Mouse (Mus musculus): Measurements from ENCODE around the gene Sfswap. TPM values are rescaled to one million over a fixed set of nuclear protein-coding genes. Genes with fewer than 3 reads are reported as not detected.

The Sfswap gene
- polyA plus RNA-seq, 1 experiment from 2014 or later = 57.5 TPM

DNA sequence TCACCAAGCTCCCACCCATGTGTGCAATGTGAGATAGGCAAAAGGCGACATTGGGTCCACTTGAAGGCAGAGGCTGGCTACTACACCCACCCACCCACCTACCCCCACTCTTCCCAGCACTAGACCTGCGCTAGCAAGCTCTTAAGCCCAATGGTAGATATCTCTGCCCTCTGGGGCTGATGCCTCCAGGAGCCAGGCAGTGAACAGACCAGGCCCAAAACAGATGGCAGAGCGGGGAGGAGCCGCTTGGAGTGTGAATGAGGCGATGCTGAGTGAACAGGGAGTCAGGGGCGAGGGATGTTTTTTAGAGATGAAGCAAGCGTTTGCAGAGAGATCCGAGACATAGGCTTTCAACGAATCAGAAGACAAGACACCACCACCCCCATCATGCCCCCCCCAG lies 79.6 kb downstream of the Sfswap start:
- H3K4me3 ChIP-seq = no peak overlapping the region
- H3K36me3 ChIP-seq = no peaks in the 10 kb centered on the region
- H3K4me1 ChIP-seq = peaks cover 21% of the 10 kb centered on the region
- H3K27ac ChIP-seq = no peak overlapping the region
- H3K27me3 ChIP-seq (ENCODE audit: low read depth, poor library complexity, severe bottlenecking) = peaks cover 54% of the 10 kb centered on the region
- no peaks in the 10 kb centered on the region for H3K9me3 ChIP-seq (replicated peaks)
- 74% methylated on average over 9 of the region's 9 CpGs for WGBS
- no peak for DNase-seq (ENCODE audit: low spot score)

DNA sequence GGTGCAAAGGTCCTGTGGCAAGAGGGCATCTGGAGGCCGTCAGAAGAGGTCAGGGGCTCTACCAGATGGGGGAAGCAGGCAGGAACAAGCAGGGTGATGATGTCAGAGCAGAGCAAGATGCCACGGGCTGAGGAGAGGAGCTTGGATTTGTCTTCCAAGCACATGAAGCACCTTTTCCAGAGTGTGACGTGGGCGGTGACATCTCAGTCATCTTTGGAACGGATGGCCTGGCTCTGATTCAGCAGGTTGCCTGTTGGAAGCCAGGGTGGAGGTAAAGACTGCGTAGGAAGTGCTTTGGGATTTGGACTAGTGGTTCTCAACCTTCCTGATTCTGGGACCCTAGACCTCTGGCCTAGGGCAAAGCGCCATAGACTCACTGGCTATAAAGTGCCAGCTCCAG lies 80.0 kb downstream of the Sfswap start:
- no peak for DNase-seq (ENCODE audit: low spot score)
- H3K9me3 ChIP-seq (replicated peaks) = no peaks in the 10 kb centered on the region
- H3K36me3 ChIP-seq = no peaks in the 10 kb centered on the region
- H3K4me3 ChIP-seq = no peak overlapping the region
- peaks cover 58% of the 10 kb centered on the region for H3K27me3 ChIP-seq (ENCODE audit: low read depth, poor library complexity, severe bottlenecking)
- WGBS = 77% methylated on average over 7 of the region's 7 CpGs
- H3K27ac ChIP-seq = no peak overlapping the region
- peaks cover 25% of the 10 kb centered on the region for H3K4me1 ChIP-seq

DNA sequence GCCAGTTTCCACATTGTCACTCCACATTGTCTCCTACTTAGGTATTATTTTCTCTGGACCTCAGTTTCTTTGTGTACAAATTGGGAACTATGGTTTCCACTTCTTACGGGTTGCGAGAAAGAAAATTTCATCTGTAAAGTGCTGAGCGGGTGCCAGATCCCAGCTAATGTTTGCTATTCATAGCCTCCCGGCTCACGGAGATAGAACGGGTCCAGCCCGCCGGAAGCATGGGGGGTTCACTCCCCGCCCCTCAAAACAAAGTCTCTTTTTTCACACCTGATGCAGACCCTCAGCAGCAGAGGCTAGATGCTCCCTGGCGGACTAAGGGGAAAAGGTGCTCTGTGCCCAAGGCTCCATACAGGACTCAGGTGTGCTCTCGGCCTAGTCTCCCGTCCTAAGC lies 82.3 kb downstream of the Sfswap start:
- WGBS = 6% methylated on average over 12 of the region's 12 CpGs
- Histone ChIP-seq H3K9me3 (replicated peaks) (no peaks in the 10 kb centered on the region), H3K27ac (peak overlapping the region; percentile 80), H3K27me3 (ENCODE audit: low read depth, poor library complexity, severe bottlenecking) (peaks cover 81% of the 10 kb centered on the region), H3K36me3 (no peaks in the 10 kb centered on the region), H3K4me3 (peak overlapping the region; percentile 80), H3K4me1 (peaks cover 34% of the 10 kb centered on the region)
- no peak for DNase-seq (ENCODE audit: low spot score)

DNA sequence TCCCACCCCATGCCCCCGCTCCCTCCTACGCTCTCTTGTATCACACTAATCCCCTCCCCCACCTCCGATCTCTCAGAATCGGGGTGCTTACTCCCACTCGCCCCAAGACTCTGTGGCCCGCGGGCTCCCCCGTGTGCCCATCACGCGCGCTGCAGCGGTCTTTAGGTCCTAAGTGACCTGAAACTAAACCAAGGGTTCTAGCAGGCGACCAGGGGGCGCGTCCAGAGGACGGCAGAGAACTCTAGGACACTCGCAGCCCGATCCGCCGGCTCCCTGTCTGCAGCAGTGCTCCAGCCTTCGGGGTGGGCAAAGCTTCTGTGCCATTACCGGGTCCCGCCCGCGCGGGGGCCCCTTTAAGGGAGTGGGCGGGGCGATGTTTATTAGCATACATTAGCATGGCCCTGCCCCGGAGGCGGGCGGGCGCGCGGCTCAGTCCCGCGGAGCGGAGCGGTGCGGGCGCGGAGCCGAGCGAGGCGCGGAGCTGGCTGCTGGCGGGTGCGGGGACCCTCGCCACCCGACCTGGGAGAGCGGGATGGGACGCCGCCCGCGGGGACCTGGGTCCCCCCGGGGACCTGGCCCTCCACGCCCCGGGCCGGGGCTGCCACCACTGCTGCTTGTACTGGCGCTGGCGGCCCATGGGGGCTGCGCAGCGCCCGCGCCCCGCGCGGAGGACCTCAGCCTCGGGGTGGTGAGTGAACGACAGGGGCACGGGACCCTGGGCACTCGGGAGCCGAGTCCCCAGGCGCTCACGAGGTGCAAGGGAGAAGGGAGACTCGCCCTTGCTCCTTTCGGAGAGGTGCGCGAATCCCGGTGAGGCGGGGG lies 83.0 kb downstream of the Sfswap start, which contains the start of gene Mmp17:
Gene Mmp17, plus strand, starts transcription at position 409 of the 822 bp plus-strand sequence.
- Histone ChIP-seq H3K27ac (peak within 1 kb of the TSS; percentile 80), H3K9me3 (replicated peaks) (no peaks in the 10 kb centered on the region), H3K4me3 (peak within 1 kb of the TSS; percentile 80), H3K36me3 (no peaks in the 10 kb centered on the region), H3K27me3 (ENCODE audit: low read depth, poor library complexity, severe bottlenecking) (peaks cover 87% of the 10 kb centered on the region), H3K4me1 (peaks cover 34% of the 10 kb centered on the region)
- DNase-seq (ENCODE audit: low spot score) = peak; percentile 92
- under 1% methylated on average over 80 of the region's 80 CpGs for WGBS

DNA sequence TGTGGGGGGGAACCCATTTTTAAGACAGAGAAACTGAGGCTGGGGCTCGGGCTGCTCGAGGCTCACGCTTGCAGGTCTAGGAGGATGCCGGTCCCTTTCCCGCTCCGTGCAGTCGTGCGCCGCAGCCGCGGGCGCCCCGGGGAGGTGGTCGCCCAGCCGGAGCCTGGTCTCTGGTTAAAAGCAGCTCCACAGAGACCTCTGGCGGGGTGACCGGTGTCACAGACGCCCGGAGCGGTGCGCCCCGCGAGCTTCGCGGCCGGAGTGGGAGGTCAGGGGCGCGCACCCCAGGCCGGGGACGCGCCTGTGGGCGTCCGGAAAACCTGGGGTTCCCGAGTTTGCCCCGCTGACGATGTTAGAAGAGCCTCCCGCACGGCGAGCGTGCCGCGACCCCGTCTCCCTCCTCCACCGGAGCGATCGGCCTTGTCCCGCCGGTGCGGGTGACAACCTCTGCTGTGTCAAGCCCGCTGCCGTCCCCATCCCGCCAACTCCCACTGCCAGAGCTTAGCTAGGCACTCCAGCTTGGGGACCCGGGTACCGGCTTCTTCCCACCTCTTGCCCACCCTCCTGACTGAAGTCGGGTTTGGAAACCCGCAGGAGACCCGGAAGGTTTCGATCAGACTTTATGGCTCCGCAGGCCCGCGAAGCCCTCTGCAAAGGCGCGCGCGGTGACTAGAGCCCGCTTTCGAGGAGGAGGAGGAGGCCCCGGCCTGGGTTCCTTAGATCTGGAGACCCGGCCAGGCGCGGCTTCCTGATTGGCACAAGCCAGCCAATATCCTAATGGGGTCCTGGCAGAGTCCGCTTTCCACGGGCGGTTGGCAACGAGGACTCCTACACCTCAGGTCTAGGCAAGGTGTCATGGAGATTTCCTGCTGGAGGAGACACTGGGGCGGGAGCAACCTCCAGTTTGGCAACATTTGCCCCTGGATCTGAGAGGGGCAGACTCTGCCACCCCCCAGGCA lies 83.8 kb downstream of the Sfswap start:
- peak overlapping the region; percentile 80 for H3K27ac ChIP-seq

DNA sequence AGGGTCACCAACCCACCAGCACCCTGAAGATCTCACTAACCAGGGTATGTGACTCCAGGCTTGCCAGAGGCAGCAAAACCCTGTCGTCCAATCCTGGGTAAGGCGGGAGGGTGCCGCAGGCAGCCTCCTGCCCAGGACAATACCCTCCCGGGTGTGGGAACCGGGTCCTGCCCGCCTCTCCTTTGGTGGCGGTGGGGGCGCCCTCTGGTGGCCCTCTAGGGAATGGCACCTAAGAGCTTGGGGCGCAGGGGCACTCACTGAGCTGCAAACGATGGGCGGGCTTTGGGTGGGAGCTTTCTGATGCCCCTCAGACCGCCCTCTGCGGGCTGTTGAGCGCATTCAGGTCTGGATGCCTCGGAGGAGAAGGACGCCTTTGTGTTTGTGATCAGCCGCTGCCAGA lies 85.0 kb downstream of the Sfswap start:
- H3K4me1 ChIP-seq = peaks cover 40% of the 10 kb centered on the region
- H3K27ac ChIP-seq = peak overlapping the region; percentile 59
- peak overlapping the region; percentile 80 for H3K4me3 ChIP-seq
- no peaks in the 10 kb centered on the region for H3K9me3 ChIP-seq (replicated peaks)
- WGBS = under 1% methylated on average over 17 of the region's 17 CpGs
- DNase-seq (ENCODE audit: low spot score) = peak; percentile 95
- H3K27me3 ChIP-seq (ENCODE audit: low read depth, poor library complexity, severe bottlenecking) = peaks cover 92% of the 10 kb centered on the region
- no peaks in the 10 kb centered on the region for H3K36me3 ChIP-seq

More for the DNA sequence above, 83.8 kb downstream of the Sfswap start:
- peak overlapping the region; percentile 80 for H3K4me3 ChIP-seq
- H3K36me3 ChIP-seq = no peaks in the 10 kb centered on the region
- no peaks in the 10 kb centered on the region for H3K9me3 ChIP-seq (replicated peaks)
- peaks cover 34% of the 10 kb centered on the region for H3K4me1 ChIP-seq
- H3K27me3 ChIP-seq (ENCODE audit: low read depth, poor library complexity, severe bottlenecking) = peaks cover 93% of the 10 kb centered on the region
- under 1% methylated on average over 76 of the region's 76 CpGs for WGBS
- DNase-seq (ENCODE audit: low spot score) = peak; percentile 70

DNA sequence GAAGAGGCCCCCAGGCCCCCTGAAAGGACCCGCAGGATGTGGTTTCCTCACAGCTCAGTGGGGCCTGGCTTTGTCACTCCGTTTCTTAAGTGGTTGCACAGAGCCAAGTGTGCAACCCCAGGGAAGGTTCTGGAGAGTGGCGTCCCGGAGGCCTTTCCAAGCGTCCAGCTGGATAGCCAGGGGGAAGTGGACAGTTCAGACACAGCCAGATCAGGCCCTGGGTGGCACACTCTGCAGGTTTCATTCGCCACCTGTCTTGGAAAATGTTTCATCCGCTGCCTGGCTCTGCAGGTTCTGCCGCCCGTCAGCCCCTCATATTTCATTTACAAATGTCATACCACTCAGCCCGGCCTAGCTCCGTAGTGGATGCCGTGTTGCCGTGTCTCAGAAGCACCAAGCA lies 85.5 kb downstream of the Sfswap start:
- Histone ChIP-seq H3K27me3 (ENCODE audit: low read depth, poor library complexity, severe bottlenecking) (peaks cover 90% of the 10 kb centered on the region), H3K4me1 (peaks cover 43% of the 10 kb centered on the region), H3K27ac (peak overlapping the region; percentile 59), H3K36me3 (no peaks in the 10 kb centered on the region), H3K9me3 (replicated peaks) (no peaks in the 10 kb centered on the region), H3K4me3 (peak overlapping the region; percentile 80)
- WGBS = 64% methylated on average over 13 of the region's 13 CpGs
- no peak for DNase-seq (ENCODE audit: low spot score)

DNA sequence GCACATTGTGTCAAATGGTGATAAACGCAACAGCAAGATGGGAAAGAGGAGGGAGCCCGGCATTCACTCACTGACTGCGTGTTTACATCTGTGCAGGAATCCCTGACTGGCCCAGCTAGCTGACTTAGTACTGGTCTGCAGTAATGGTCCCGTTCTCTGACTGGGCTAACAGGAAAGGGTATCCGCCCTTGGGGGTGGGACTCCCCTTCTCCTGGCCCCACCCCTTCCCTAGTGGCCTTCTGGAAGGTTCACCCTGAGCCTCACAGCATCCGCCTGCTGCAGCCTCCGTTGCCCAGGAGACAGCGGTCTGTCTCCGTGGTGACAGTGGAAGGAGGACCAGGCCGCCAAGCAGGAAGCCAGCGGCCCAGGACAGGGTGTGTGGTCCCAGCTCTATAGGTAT lies 89.9 kb downstream of the Sfswap start:
- H3K4me1 ChIP-seq = peaks cover 24% of the 10 kb centered on the region
- H3K27me3 ChIP-seq (ENCODE audit: low read depth, poor library complexity, severe bottlenecking) = peaks cover 50% of the 10 kb centered on the region
- no peaks in the 10 kb centered on the region for H3K36me3 ChIP-seq
- 14% methylated on average over 11 of the region's 11 CpGs for WGBS
- no peak overlapping the region for H3K27ac ChIP-seq
- DNase-seq (ENCODE audit: low spot score) = no peak
- H3K4me3 ChIP-seq = no peak overlapping the region
- H3K9me3 ChIP-seq (replicated peaks) = no peaks in the 10 kb centered on the region

DNA sequence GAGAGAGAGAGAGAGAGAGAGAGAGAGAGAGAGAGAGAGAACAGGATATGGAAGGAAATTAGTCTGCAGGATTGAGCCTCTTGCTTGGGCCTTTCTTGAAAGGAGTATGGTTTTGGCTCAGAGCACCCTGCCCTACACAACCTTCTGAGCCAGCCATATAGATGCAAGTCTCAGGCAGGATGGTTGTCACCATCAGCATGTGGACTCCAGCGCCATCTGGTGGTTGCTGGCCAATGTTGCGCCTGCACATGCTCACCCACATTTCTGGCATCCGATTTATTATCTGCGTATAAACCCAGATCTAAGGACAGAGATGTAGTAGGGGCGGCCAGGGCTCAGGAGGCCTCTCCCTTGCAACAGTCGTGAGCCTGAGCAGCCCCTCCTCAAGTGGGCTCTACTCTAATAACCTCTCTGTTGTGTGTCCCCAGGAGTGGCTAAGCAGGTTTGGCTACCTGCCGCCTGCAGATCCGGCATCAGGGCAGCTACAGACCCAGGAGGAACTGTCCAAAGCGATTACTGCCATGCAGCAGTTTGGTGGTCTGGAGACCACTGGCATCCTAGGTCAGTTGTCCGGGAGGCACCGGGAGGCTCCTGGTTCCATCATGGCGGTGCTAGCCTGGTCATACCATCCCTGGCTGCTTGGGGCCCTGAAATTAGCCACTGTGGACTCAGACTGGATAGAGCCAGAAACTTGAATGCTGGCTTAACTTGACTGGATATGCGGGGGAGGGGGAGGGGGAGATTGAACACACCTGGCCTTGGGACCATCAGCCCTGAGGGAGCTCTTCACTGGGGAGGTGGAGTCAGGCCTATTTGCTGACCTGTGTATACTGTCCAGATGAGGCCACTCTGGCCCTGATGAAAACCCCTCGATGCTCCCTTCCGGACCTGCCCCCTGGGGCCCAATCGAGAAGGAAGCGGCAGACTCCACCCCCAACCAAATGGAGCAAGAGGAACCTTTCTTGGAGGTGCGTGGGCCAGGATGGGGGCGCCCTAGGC lies 93.4 kb downstream of the Sfswap start:
- H3K27ac ChIP-seq = 0 out of 2 replicates have a peak overlapping the region, but pooled peaks have one; percentile 2
- no peak overlapping the region for H3K4me3 ChIP-seq
- H3K27me3 ChIP-seq (ENCODE audit: low read depth, poor library complexity, severe bottlenecking) = peaks cover 17% of the 10 kb centered on the region; the same call in 1 of the 2 replicates
- WGBS = 38% methylated on average over 19 of the region's 19 CpGs
- H3K4me1 ChIP-seq = peaks cover 14% of the 10 kb centered on the region
- 0 out of 2 replicates have a peak, but pooled peaks cover 5% of the 10 kb centered on the region for H3K36me3 ChIP-seq
- peak; percentile 93 for DNase-seq (ENCODE audit: low spot score)
- H3K9me3 ChIP-seq (replicated peaks) = no peaks in the 10 kb centered on the region

DNA sequence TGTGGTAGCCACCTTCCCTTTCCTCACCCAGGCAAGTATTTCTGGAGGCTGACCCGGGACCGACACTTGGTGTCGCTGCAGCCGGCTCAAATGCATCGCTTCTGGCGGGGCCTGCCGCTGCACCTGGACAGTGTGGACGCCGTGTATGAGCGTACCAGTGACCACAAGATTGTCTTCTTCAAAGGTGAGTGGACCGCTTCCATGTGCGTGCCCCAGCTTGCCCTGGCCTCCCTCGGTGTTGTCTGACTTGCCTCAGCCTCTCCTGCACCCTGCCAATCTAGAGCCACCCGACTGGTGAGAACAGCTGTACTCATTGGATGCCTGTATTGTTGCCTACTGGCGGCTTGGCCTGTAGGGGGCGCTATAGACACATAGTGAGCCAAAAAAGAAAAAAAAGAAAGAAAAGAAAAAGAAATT lies 101.1 kb downstream of the Sfswap start:
- peak; percentile 48 for DNase-seq (ENCODE audit: low spot score)
- 0 out of 2 replicates have a peak overlapping the region, but pooled peaks have one; percentile 2 for H3K4me3 ChIP-seq

DNA sequence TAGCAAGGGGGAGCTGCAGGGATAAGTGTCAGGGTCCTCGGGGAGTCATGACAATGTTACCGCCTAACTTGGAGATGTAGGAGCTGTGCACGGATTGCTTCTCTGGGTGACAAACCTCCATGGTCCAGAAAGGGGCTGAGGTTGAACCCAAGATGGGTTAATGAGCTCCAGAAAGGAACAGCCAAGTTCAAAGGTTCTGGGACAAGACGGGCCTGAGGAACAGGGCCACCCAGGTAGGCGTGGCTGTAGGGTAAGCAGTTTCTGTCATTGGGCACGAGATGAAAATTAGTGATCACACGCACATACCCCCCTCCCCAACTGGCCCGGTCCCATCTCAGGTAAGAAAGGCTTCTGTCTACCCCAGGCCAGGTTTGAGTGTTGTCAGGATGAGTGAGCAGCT lies 106.5 kb downstream of the Sfswap start:
- no peaks in the 10 kb centered on the region for H3K9me3 ChIP-seq (replicated peaks)
- WGBS = 80% methylated on average over 8 of the region's 8 CpGs

More for the DNA sequence above, 101.1 kb downstream of the Sfswap start:
- 29% methylated on average over 16 of the region's 16 CpGs for WGBS
- Histone ChIP-seq H3K27ac (no peak overlapping the region), H3K36me3 (no peaks in the 10 kb centered on the region), H3K27me3 (ENCODE audit: low read depth, poor library complexity, severe bottlenecking) (no peaks in the 10 kb centered on the region), H3K9me3 (replicated peaks) (no peaks in the 10 kb centered on the region), H3K4me1 (no peaks in the 10 kb centered on the region)

DNA sequence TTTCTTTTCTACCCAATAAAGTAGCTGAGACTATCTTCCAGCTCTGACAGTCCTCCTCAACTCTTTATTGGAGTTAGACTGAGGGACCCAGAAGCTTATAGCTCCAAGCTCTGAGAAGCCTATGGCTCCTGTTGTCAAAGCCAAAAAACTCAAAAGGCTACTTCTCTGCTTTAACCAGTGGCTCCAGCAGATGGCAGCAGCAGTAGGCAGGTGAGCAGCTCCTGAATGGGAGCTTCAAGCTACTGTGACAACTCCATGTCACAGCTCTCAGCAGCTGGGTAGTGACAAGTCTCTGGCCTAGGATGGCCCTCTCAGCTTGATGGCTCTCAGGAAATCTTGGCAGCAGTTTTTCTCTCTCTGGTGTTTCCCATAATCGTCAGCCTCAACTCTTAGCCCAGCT lies 110.0 kb downstream of the Sfswap start:
- no peaks in the 10 kb centered on the region for H3K27me3 ChIP-seq (ENCODE audit: low read depth, poor library complexity, severe bottlenecking)
- H3K27ac ChIP-seq = no peak overlapping the region
- no peaks in the 10 kb centered on the region for H3K4me1 ChIP-seq
- 20% methylated on average over 1 of the region's 1 CpGs for WGBS
- H3K4me3 ChIP-seq = no peak overlapping the region
- peak; percentile 70 for DNase-seq (ENCODE audit: low spot score)
- no peaks in the 10 kb centered on the region for H3K36me3 ChIP-seq
- no peaks in the 10 kb centered on the region for H3K9me3 ChIP-seq (replicated peaks)

More for the DNA sequence above, 106.5 kb downstream of the Sfswap start:
- DNase-seq (ENCODE audit: low spot score) = no peak
- H3K4me3 ChIP-seq = no peak overlapping the region
- no peaks in the 10 kb centered on the region for H3K4me1 ChIP-seq
- H3K27me3 ChIP-seq (ENCODE audit: low read depth, poor library complexity, severe bottlenecking) = no peaks in the 10 kb centered on the region
- H3K36me3 ChIP-seq = no peaks in the 10 kb centered on the region
- H3K27ac ChIP-seq = no peak overlapping the region

Measured in limb, embryonic 10.5 days (tissue).